Mouse (Mus musculus): Measurements from ENCODE around the gene Gamt. TPM values are rescaled to one million over a fixed set of nuclear protein-coding genes. Genes with fewer than 3 reads are reported as not detected.

The Gamt gene
- polyA plus RNA-seq, 1 experiment from 2014 or later: 22.4 TPM

GRCm38 (mm10) chr10:80259861-80260641 is 761 bp downstream of the Gamt start:
- H3K4me1 ChIP-seq (ENCODE audit: control insufficient read depth, insufficient read depth, low read length): peaks cover 9% of the 10 kb centered on the region
- H3K36me3 ChIP-seq (replicated peaks; ENCODE audit: control insufficient read depth, insufficient read depth, low read depth, low read length): peaks cover 9% of the 10 kb centered on the region
- DNase-seq (ENCODE audit: low spot score) (peak; percentile 48), ATAC-seq (replicated peaks; ENCODE audit: insufficient number of reproducible peaks, low FRiP score, low TSS enrichment, low read depth) (no peak)
- H3K9ac ChIP-seq (replicated peaks; ENCODE audit: low read length): peak overlapping the region; percentile 69
- H3K9me3 ChIP-seq (replicated peaks; ENCODE audit: control insufficient read depth, low read length): no peaks in the 10 kb centered on the region
- 9% methylated on average over 19 of the region's 19 CpGs for WGBS
- H3K4me2 ChIP-seq (ENCODE audit: low read depth, low read length): peak overlapping the region; percentile 90
- no peaks in the 10 kb centered on the region for H3K27me3 ChIP-seq (ENCODE audit: control insufficient read depth, insufficient read depth, low read length)
- peak overlapping the region; percentile 44 for H3K4me3 ChIP-seq (ENCODE audit: low read depth, low read length)
- H3K27ac ChIP-seq (replicated peaks; ENCODE audit: low read depth, low read length): peak overlapping the region; percentile 91

GRCm38 (mm10) chr10:80259463-80259805 is 1.4 kb downstream of the Gamt start:
- H3K4me2 ChIP-seq (ENCODE audit: low read depth, low read length): peak overlapping the region; percentile 90
- no peaks in the 10 kb centered on the region for H3K9me3 ChIP-seq (replicated peaks; ENCODE audit: control insufficient read depth, low read length)
- H3K27me3 ChIP-seq (ENCODE audit: control insufficient read depth, insufficient read depth, low read length): no peaks in the 10 kb centered on the region
- no peak overlapping the region for H3K27ac ChIP-seq (replicated peaks; ENCODE audit: low read depth, low read length)
- no peak overlapping the region; the same call in none of the 2 replicates for H3K4me3 ChIP-seq (ENCODE audit: low read depth, low read length)
- H3K36me3 ChIP-seq (replicated peaks; ENCODE audit: control insufficient read depth, insufficient read depth, low read depth, low read length): peaks cover 11% of the 10 kb centered on the region
- ATAC-seq (replicated peaks; ENCODE audit: insufficient number of reproducible peaks, low FRiP score, low TSS enrichment, low read depth) (no peak), DNase-seq (ENCODE audit: low spot score) (no peak)
- H3K4me1 ChIP-seq (ENCODE audit: control insufficient read depth, insufficient read depth, low read length): peaks cover 9% of the 10 kb centered on the region
- no peak overlapping the region for H3K9ac ChIP-seq (replicated peaks; ENCODE audit: low read length)
- 79% methylated on average over 6 of the region's 6 CpGs for WGBS

GRCm38 (mm10) chr10:80258752-80259462 is 1.9 kb downstream of the Gamt start:
- Histone ChIP-seq H3K36me3 (replicated peaks; ENCODE audit: control insufficient read depth, insufficient read depth, low read depth, low read length) (peaks cover 11% of the 10 kb centered on the region), H3K27me3 (ENCODE audit: control insufficient read depth, insufficient read depth, low read length) (no peaks in the 10 kb centered on the region), H3K4me2 (ENCODE audit: low read depth, low read length) (no peak overlapping the region), H3K9ac (replicated peaks; ENCODE audit: low read length) (no peak overlapping the region), H3K4me3 (ENCODE audit: low read depth, low read length) (no peak overlapping the region; the same call in 1 of the 2 replicates), H3K27ac (replicated peaks; ENCODE audit: low read depth, low read length) (no peak overlapping the region), H3K9me3 (replicated peaks; ENCODE audit: control insufficient read depth, low read length) (no peaks in the 10 kb centered on the region), H3K4me1 (ENCODE audit: control insufficient read depth, insufficient read depth, low read length) (peaks cover 9% of the 10 kb centered on the region)
- no peak for DNase-seq (ENCODE audit: low spot score)
- WGBS: 87% methylated on average over 14 of the region's 14 CpGs
- ATAC-seq (replicated peaks; ENCODE audit: insufficient number of reproducible peaks, low FRiP score, low TSS enrichment, low read depth): no peak

GRCm38 (mm10) chr10:80257936-80258335 is 2.9 kb downstream of the Gamt start:
- no peak overlapping the region for H3K9ac ChIP-seq (replicated peaks; ENCODE audit: low read length)
- no peak overlapping the region for H3K4me2 ChIP-seq (ENCODE audit: low read depth, low read length)
- WGBS: 81% methylated on average over 2 of the region's 2 CpGs
- H3K27ac ChIP-seq (replicated peaks; ENCODE audit: low read depth, low read length): no peak overlapping the region
- no peaks in the 10 kb centered on the region for H3K27me3 ChIP-seq (ENCODE audit: control insufficient read depth, insufficient read depth, low read length)
- no peak overlapping the region for H3K4me3 ChIP-seq (ENCODE audit: low read depth, low read length)
- H3K4me1 ChIP-seq (ENCODE audit: control insufficient read depth, insufficient read depth, low read length): peaks cover 9% of the 10 kb centered on the region
- peaks cover 11% of the 10 kb centered on the region for H3K36me3 ChIP-seq (replicated peaks; ENCODE audit: control insufficient read depth, insufficient read depth, low read depth, low read length)
- DNase-seq (ENCODE audit: low spot score): no peak
- ATAC-seq (replicated peaks; ENCODE audit: insufficient number of reproducible peaks, low FRiP score, low TSS enrichment, low read depth): no peak
- H3K9me3 ChIP-seq (replicated peaks; ENCODE audit: control insufficient read depth, low read length): no peaks in the 10 kb centered on the region

- Histone ChIP-seq H3K4me1 (ENCODE audit: control insufficient read depth, insufficient read depth, low read length) (peaks cover 9% of the 10 kb centered on the region), H3K9me3 (replicated peaks; ENCODE audit: control insufficient read depth, low read length) (no peaks in the 10 kb centered on the region), H3K9ac (replicated peaks; ENCODE audit: low read length) (no peak overlapping the region), H3K4me2 (ENCODE audit: low read depth, low read length) (no peak overlapping the region), H3K27ac (replicated peaks; ENCODE audit: low read depth, low read length) (no peak overlapping the region), H3K36me3 (replicated peaks; ENCODE audit: control insufficient read depth, insufficient read depth, low read depth, low read length) (peaks cover 11% of the 10 kb centered on the region), H3K4me3 (ENCODE audit: low read depth, low read length) (no peak overlapping the region), H3K27me3 (ENCODE audit: control insufficient read depth, insufficient read depth, low read length) (no peaks in the 10 kb centered on the region)
- DNase-seq (ENCODE audit: low spot score) (no peak), ATAC-seq (replicated peaks; ENCODE audit: insufficient number of reproducible peaks, low FRiP score, low TSS enrichment, low read depth) (no peak)
- 84% methylated on average over 5 of the region's 5 CpGs for WGBS
These were observed 4.8 kb downstream of the Gamt start for GRCm38 (mm10) chr10:80255881-80256535.

- no peaks in the 10 kb centered on the region for H3K9me3 ChIP-seq (replicated peaks; ENCODE audit: control insufficient read depth, low read length)
- ATAC-seq (replicated peaks; ENCODE audit: insufficient number of reproducible peaks, low FRiP score, low TSS enrichment, low read depth) (no peak), DNase-seq (ENCODE audit: low spot score) (no peak)
- 92% methylated on average over 26 of the region's 26 CpGs for WGBS
- H3K4me3 ChIP-seq (ENCODE audit: low read depth, low read length): no peak overlapping the region
- peaks cover 11% of the 10 kb centered on the region for H3K36me3 ChIP-seq (replicated peaks; ENCODE audit: control insufficient read depth, insufficient read depth, low read depth, low read length)
- no peaks in the 10 kb centered on the region for H3K27me3 ChIP-seq (ENCODE audit: control insufficient read depth, insufficient read depth, low read length)
- no peak overlapping the region for H3K9ac ChIP-seq (replicated peaks; ENCODE audit: low read length)
- H3K4me1 ChIP-seq (ENCODE audit: control insufficient read depth, insufficient read depth, low read length): peaks cover under 1% of the 10 kb centered on the region
- H3K4me2 ChIP-seq (ENCODE audit: low read depth, low read length): no peak overlapping the region
- no peak overlapping the region for H3K27ac ChIP-seq (replicated peaks; ENCODE audit: low read depth, low read length)
These were observed 6.2 kb downstream of the Gamt start for GRCm38 (mm10) chr10:80254331-80255297.

GRCm38 (mm10) chr10:80253551-80253950 is 7.3 kb downstream of the Gamt start:
- Histone ChIP-seq H3K4me3 (ENCODE audit: low read depth, low read length) (no peak overlapping the region), H3K4me2 (ENCODE audit: low read depth, low read length) (no peak overlapping the region), H3K36me3 (replicated peaks; ENCODE audit: control insufficient read depth, insufficient read depth, low read depth, low read length) (peaks cover 9% of the 10 kb centered on the region), H3K27ac (replicated peaks; ENCODE audit: low read depth, low read length) (no peak overlapping the region), H3K4me1 (ENCODE audit: control insufficient read depth, insufficient read depth, low read length) (no peaks in the 10 kb centered on the region; the same call in 1 of the 2 replicates), H3K27me3 (ENCODE audit: control insufficient read depth, insufficient read depth, low read length) (no peaks in the 10 kb centered on the region), H3K9ac (replicated peaks; ENCODE audit: low read length) (no peak overlapping the region), H3K9me3 (replicated peaks; ENCODE audit: control insufficient read depth, low read length) (no peaks in the 10 kb centered on the region)
- ATAC-seq (replicated peaks; ENCODE audit: insufficient number of reproducible peaks, low FRiP score, low TSS enrichment, low read depth) (no peak), DNase-seq (ENCODE audit: low spot score) (no peak)
- 90% methylated on average over 6 of the region's 6 CpGs for WGBS

Measured in embryonic facial prominence, embryonic 11.5 days (tissue).